Mouse (Mus musculus) A20 (cell line): ENCODE measurements around the gene Slc30a2.
A peak's percentile ranks its signal among the peaks of the same experiment; 100 is the strongest.
"Not testable (repeated sequence)": the region's sequence is repeated elsewhere in the genome, so short reads cannot be mapped to it uniquely, and the experiment has no call there.

Source experiments
- DNase-seq: peaks from one replicate; pipeline ENCODE4 v3.0.0-alpha.2; 2011; ENCODE audit warnings: low read depth, low spot score

Slc30a2 gene

DNA sequence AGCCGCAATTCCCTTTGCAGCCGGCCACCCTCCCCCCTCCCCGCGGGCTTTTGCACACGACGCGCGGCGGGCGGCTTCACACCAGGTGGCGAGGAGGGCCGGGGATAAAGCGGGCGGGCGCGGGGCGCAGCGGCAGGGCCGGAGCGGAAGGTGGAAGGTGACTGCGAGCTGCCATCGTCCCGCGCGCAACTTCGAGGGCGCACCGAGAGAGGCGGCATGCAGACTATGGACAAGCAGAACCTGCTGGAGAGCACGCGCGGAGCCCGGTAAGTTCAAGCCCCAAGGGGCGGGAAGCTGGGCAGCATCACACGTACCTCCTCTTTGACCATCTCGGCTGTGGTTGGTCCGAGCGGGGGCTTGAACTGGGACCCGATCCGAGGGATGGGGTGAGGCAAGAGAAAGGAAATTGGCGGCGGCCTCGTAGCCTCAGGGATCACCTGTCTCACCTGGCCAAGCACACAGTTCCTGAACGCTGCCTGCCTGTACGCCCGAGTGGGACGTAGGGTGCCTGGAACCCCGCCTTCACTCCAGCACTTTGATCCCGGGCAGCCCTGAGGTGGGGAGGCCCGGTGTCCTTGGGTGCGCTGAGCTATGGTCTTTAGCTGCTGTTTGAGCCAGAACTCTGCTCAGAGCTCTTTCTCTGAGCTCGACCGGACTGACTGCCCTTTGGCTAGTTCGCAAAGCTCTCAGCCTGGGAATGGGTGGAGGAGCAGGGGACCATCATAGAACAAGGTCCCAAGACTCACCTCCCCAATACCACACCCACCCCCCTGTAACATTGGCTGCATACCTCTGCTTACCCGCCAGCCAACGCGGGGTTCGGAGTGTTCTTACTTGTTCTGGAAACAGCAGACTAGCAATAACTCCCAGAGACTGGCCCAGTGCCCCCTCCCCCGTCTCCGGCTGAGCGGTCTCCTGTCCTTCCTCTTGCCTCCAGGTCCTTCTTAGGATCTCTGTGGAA is at the start of gene Slc30a2:
TSS of gene Slc30a2 (plus strand) at position 111 of the 961 bp plus-strand sequence.
- no peak for DNase-seq

DNA sequence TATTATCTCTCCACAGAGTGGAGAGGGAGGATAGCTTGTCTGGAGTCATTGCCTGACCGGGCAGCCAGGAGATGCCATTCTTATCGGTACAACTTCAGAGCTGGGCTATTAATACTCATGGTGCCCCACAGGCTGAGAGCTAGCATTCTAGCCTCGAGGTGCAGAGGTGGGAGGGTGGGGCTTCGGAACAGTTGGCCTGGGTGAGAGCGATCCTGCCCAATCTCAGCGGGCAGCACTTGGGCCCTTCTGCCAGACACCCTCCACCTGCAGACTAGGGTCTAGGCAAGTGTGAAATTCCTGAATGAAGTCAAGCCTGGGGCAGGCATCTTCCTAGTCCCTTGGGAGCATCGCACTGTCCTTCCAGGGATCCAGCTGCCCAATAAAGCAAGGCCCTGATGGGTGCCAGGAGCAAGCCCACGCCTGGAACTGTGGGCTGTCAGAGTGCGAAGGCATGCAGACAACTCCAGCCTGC is 49.3 kb upstream of the Slc30a2 start:
- no peak for DNase-seq

DNA sequence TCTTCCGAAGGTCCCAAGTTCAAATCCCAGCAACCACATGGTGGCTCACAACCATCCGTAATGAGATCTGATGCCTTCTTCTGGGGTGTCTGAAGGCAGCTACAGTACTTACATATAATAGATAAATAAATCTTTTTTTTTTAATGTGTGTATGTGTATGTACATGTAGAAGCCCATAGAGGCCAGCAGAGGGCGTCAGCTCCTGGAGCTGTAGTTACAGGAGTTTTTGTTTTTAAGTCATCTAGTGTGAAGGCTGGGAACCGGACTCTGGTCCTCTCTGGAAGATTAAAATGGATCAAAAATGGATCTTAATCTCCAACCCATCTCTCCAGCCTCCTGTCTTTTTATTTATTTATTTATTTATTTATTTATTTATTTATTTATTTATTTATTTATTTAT is 46.9 kb upstream of the Slc30a2 start:
- not testable (repeated sequence) for DNase-seq

DNA sequence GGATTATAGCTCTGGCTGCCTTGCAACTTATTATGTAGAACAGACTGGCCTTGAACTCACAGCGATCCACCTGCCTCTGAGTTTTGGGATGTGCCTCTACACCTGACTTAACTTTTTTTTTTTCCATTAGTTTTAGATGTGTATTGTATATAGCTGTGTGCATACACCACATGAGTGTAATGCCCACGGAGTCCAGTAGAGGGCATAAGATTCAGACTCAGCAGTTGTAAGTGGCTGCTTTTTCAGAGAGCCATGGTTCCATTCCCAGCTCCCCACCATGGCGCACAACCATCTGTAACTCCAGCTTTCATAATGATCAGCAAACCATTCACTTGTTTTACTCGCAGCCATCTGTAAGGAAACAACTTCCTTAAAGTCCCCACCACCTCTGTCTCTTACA is 46.5 kb upstream of the Slc30a2 start:
- DNase-seq: peak; percentile 33

DNA sequence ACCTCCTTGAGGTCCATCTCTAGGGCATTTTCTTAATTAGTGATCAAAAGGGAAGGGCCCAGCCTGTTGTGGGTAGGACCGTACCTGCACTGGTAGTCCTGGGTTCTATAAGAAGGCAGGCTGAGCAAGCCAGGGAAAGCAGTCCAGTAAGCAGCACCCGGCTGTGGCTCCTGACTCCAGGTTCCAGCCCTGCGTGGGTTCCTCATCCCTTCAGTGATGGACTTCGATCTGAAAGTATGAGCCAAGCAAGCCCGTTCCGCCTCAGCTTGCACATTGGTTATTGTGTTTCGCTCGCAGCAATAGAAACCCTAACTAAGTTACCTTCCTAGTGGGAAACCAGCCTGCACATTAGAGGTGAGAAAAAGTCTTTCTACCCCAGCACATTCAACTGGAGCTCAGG is 45.6 kb upstream of the Slc30a2 start:
- no peak for DNase-seq

DNA sequence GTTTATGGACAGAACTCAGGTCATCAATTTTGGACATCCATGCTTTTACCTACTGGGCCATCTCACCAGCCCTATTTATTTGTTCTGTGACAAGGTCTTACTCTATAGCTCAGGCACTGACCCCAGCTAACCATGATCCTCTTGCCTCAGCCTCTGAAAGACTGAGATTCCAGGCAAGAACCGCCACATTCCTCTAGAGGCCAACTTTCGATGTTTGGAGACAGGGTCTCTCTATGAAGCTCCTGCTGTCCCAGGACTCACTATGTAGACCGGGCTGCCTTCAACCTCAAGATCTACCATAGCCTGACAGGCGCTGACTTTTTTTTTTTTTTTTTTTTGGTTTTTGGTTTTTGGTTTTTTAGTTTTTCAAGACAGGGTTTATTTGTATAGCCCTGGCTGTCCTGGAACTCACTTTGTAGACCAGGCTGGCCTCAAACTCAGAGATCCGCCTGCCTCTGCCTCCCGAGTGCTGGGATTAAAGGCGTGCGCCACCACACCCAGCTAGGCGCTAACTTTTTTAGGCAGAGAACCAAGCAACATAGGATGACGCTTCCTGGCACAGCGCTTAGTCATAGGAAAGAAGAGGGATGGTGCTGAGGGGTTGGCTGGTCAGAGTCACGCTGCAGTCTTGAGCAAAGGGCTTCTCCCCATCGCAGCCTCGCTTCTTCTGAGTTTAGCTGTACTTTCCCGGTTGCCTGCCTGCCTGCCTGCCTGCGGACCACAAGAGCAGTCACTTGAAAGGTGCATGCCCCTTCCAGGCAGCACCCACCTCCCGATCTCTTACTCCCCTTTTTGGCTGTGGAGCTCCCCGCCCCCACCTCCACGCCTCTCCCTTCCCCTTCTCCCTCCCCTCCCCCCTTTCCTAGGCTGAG is 44.1 kb upstream of the Slc30a2 start:
- DNase-seq: no peak

DNA sequence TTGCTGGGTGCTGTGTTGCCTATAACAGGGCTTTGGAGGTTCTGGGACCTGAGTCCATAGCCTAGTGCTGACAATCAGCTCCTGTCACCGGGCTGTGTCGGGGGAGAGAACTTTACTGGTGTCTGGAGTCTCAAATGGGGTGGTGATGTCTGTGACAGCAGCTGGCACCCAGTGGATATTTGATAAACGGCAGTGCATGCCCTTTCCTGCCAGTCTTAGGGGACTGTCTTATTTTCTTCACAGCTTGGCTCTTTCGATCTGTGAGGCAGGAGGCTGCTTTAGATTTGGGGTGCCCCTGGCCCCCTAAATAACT is 43.5 kb upstream of the Slc30a2 start:
- DNase-seq: no peak

DNA sequence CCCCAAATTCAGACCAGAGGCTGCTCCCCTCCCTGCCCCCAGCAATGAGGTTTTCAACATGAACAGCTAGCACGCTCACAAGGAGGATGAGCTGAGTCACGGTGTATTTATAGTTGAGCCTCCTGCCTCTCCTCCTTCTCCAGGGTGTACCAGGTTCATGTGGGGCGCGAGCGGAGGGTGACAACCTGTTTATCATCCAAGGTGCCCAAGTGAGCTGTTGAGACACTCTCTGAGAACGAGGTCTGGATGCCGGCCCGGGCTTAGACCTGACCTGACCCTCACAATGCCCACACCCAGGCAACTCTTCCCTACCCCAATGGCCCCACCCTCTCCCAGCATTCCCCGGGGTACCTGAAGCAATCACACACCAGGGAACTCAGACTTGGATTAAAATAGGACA is 42.7 kb upstream of the Slc30a2 start:
- DNase-seq: no peak

DNA sequence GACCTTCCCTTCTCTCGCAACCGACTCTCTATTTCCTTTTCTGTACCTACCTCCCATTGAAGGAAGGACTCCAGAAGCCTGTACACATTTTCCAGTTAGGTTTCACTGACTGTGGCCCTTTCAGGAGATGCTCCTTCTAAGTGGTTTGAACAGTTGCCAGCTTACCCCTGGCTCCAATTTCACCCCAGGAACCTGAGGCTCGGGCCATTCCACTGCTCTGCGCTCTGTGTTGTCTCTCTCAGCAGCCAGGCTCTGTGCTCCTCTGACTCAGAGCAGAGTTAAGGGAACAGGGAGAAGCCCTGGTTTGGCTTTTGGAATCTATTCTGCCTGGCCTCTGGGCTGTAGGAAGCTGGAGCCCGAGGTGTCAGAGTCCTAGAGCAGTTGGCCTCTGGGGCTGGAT is 40.9 kb upstream of the Slc30a2 start:
- no peak for DNase-seq

DNA sequence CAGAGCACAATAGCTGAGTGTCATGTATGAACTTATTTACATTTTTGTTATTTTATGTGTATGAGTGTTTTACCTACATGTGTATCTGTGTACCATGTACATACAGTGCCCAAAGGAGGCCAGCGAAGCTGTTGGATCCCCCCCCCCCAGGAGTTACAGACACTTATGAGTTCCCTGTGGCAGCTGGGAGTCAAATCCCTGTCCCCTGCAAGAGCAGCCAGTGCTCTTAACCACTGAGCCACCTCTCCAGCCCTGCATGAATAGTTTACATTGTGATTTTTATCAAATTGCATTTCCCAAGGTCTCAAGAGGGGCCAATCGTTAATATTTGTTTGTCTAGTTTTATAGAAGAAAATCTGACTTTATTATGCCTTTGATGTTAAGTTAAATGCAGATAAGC is 36.0 kb upstream of the Slc30a2 start:
- DNase-seq: no peak

DNA sequence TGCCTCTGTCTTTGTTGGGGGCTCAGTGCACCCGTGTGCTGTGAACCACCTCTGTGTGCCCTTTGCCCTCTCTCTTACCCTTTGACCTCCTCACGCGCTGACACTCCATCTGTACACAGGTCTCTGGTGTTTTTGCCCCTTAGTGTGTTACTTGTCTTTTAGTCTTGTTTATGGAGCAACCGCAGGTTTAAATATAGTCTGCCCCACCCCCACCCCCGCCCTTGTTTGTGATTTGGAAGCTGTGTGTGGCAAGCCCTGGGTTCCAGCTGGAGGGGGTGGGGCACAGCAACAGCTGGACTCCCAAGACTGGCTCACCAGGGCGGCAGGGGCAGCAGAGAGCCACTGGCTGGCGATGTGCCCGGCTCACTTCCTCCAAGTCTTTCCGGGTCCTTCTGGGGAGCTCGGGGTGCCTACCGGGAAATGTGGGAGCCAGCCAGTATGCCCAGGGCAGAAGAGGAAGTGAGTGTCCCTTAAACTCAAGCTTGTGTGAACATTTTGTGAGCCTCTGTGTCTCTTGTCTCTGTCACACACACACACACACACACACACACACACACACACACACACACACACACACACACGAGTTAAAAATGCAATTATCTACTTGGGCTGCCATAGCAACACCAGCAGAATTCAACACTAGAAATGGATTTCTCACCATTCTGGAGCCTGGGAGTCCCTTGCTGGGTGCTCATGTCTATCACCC is 35.5 kb upstream of the Slc30a2 start:
- DNase-seq: peak; percentile 83

DNA sequence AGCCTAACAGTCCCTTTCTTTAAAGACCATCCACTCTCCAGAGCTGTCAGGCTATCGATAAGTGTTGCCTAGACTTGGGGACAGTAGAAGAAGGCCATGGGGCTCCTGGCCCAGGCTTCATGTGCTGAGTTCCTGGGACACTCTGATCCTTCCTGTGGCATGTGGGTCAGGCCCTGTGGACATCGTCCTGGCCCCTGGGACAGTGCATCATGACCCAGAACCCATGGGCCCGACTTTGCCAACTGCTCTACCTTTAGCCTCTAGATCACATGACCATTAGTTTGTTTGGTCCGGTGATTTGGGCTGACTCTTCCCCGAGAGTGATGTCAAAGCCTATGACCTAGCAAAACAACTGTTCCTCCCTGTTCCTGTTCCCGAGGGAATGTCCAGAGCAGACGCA is 32.9 kb upstream of the Slc30a2 start:
- no peak for DNase-seq

DNA sequence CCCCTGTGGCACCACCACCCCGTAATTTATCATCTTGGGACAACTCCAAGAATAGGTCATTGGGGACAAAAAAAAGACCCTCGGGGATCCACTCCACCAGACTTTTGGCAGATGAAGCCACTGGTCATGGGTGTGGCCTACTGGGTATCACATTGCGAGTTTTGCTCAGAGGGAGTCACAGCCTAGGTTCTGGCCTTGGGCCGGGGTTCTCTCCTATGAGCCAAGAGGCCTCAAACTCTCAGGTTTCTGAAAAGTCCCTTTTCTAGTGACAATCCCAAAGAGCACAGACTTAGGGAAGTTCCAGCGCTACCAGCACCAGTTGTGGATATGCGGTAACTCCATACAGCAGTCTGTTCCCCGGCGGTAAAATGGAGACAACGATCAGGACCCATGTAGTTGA is 32.3 kb upstream of the Slc30a2 start:
- no peak for DNase-seq

DNA sequence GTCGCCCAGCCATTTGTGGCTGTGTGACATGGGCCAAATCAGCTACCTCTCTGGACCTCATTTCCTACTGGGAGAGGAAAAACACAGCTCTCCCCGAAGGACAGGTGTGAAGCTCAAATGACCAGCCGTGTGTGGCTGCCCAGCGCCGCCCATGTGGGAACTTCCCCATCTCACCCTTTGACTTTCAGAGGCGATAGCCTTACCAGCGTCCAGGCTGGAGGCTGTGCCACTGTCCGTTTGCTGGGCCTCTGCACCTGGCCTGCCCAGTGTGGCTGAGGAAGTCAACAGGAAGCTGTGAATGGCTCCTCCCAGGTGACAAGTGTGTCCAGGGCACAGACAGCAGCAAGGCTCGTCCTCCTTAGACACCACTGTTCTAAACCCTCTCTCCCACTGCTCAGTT is 31.2 kb upstream of the Slc30a2 start:
- peak; percentile 27 for DNase-seq

DNA sequence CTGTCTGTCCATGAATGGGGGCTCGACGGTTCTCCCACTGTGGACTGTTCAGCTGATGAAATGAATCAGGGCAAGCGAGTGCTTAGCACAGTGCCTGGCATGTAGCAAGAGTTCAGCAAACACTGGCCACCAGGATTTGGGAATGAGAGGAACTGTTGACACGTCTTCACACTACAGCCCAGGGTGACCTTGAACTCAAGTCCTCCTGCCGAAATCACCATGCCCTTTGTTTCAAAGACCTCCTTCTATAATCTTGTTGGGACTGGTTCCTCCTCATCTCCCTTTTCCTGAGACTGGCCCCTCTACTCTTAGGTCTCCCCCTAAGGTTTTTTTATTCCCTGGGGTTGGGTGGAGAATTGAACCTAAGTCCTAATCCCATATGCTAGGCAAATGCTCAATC is 30.6 kb upstream of the Slc30a2 start:
- no peak for DNase-seq

DNA sequence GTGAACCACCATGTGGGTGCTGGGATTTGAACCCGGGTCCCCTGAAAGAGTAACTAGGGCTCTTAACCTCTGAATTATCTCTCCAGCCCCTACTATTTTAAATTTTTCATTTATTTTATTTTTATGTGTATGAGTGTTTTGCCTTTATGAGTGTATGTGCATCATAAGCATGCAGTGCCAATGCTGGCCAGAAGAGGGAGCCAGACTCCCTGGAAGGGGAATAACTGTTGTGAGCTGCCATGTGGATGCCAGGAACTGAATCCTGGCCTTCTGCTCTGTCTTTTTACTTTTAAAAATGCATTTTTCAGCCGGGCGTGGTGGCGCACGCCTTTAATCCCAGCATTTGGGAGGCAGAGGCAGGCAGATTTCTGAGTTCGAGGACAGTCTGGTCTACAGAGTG is 30.1 kb upstream of the Slc30a2 start:
- peak; percentile 38 for DNase-seq

DNA sequence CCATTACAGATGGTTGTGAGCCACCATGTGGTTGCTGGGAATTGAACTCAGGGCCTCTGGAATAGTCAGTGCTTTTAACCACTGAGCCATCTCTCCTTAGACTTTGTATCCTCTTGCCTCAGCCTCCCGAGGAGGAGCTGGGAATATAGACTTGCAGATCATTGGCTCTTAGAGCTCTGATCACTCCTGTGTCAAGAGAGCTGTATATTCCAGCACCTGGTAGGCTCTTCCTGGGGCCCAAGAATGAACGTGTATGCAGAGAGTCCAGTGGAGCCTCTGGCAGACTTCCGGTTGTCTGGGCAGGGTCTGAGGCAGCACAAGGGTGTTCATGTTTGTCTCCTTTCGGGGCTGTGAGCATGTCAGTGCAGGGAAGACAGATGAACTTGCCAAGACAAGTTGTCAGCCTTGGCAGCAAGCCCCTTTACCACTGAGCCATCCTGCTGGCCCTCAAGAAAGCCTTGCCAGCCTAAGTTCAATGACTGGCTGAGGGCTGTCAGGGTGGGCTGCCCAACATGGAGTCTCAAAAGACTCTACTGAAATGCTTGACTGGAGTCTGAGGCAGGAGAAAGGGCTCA is 28.8 kb upstream of the Slc30a2 start:
- DNase-seq: no peak

DNA sequence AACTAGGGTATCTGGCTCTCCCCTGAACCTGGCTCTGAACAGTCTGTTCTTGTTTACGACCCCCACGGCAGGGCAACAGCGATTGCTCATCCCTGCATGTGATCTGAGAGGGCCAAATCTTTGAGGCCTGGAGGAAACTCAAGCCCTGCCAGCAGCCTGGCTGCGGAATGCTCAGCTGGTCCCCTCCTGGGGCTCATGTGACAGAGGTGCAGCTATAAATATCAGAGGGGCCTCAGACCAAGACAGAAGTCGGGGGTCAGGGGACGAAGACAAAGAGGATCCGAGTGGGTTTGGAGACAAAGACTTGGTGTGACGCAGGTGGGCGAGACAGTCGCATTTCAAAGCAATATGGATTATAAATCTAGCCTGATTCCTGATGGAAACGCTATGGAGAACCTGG is 28.1 kb upstream of the Slc30a2 start, which contains the start of gene Trim63:
TSS of gene Trim63 (plus strand) at position 245 of the 400 bp plus-strand sequence.
- DNase-seq: no peak

DNA sequence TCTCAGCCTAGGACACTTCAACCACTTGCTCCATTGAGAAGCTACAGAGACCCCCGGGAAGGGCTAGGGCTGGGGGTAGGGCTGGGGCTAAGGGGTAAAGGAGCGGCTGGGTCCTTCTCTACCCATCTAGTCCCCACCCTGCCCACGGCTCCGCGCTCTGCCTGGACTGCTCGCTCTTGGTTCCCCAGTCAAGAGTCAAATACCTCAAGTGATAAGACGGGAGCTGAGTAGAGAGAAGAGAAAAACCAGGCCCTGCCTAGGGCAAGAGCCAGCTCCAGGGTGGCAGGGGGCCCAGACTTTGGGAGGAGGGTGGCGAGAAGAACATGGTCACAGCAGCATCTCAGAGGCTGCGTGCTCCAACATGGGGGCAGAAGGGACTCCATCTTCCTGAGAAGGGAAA is 27.5 kb upstream of the Slc30a2 start:
- no peak for DNase-seq

DNA sequence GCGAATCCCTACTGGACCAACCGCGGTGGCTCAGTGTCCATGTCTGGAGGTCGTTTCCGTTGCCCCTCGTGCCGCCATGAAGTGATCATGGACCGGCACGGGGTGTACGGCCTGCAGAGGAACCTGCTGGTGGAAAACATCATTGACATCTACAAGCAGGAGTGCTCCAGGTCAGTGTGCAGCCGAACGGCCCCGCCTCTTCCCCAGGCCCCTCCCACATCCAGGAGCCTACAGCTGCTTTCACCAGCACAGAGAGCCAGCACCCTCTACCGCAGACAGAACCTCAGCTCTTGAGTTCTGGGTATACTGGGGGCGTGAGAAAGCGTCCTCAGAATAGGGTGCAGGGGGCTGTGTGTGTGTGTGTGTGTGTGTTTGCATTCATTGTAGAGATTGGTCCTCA is 26.6 kb upstream of the Slc30a2 start:
- peak; percentile 23 for DNase-seq

DNA sequence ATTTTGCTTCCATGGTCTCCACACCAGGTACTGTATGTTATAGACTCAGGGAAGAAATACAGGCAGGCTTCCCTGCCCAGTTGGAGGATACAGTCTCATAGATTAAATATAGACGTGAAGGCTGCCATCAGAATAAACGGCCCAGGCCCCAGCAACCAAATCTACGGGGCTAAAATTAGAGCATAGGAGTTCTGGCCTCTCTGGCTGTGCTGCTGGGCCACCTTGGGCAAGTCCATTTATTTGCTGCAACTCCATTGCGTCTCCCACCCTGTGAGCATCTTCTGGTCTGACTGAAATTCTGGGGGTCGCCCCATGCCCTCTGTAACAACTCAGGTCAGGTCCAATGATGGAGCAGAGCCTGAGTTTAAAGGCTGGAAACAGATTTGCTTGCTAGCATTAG is 23.9 kb upstream of the Slc30a2 start:
- DNase-seq: no peak

DNA sequence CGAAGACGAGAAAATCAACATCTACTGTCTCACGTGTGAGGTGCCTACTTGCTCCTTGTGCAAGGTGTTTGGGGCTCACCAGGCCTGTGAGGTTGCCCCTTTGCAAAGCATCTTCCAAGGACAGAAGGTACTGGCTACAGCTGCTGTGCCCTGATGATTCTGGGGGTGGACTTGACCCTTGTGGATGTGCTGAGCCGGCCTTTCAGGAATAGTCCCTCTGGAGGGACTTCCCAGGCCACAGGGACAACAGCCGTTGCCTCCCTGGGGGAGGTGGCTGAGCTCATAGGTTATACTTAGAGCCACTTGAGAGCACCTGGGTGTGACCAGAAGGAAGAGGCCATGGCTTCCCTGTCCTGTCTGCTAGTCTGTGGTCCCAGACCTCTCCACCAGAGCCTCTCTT is 23.3 kb upstream of the Slc30a2 start:
- no peak for DNase-seq
